Mouse (Mus musculus) neural tube, embryonic 14.5 days (tissue): ENCODE results near the gene Otx1. TPM values are rescaled to one million over a fixed set of nuclear protein-coding genes. Genes with fewer than 3 reads are reported as not detected.

Experiments used
- ATAC-seq: fragments of 200-750 bp; cut with Nextera tagmentation; 2 replicates; pipeline ENCODE4 v1.8.0; 2017; ENCODE audit warnings: low read depth, mild to moderate bottlenecking, moderate TSS enrichment, moderate library complexity
- H3K27ac ChIP-seq: fragments of 300-500 bp; sonication (generic); 2 replicates; pipeline ENCODE4 v1.5.1; 2014; ENCODE audit warnings: low read depth, mild to moderate bottlenecking, control low read depth, low read length, moderate library complexity, mixed read lengths
- H3K27me3 ChIP-seq: fragments of 300-500 bp; sonication (generic); 2 replicates; pipeline ENCODE4 v1.6.1; 2014; ENCODE audit warnings: low read length; ENCODE audit not compliant: control insufficient read depth, insufficient read depth
- H3K36me3 ChIP-seq: fragments of 300-500 bp; sonication (generic); 2 replicates; pipeline ENCODE4 v1.6.1; 2014; ENCODE audit warnings: low read length, mixed read lengths; ENCODE audit not compliant: control insufficient read depth, insufficient read depth
- H3K4me1 ChIP-seq: fragments of 300-500 bp; sonication (generic); 2 replicates; pipeline ENCODE4 v1.6.1; 2014; ENCODE audit warnings: low read length; ENCODE audit not compliant: control insufficient read depth, insufficient read depth
- H3K4me2 ChIP-seq: fragments of 300-500 bp; sonication (generic); 2 replicates; pipeline ENCODE4 v1.6.1; 2014; ENCODE audit warnings: mild to moderate bottlenecking, low read depth, low read length, control low read depth
- H3K4me3 ChIP-seq: fragments of 300-500 bp; sonication (generic); 2 replicates; pipeline ENCODE4 v1.5.1; 2014; ENCODE audit warnings: low read depth, low read length, control low read depth, mixed read lengths
- H3K9ac ChIP-seq: fragments of 300-500 bp; sonication (generic); replicated peaks from 2 replicates; pipeline ENCODE4 v1.6.1; 2014; ENCODE audit warnings: low read depth, mild to moderate bottlenecking, control low read depth, low read length, mixed read lengths
- H3K9me3 ChIP-seq: fragments of 300-500 bp; sonication (generic); 2 replicates; pipeline ENCODE4 v1.6.1; 2016; ENCODE audit warnings: low read length; ENCODE audit not compliant: control insufficient read depth
- WGBS: fragments of 180-500 bp; shearing (Covaris S2); extraction: QIAGEN DNeasy Blood & Tissue Kit; methylation state at CpG from one replicate; pipeline ENCODE4 v1.1.7; 2014; 5-methylcytosine and 5-hydroxymethylcytosine counted together
- polyA plus RNA-seq: library from polyadenylated mRNA; unstranded; fragments of >200 nt; fragmentation: Nextera tagmentation; extraction: Ambion mirVana; gene quantifications from 2 replicates; pipeline ENCODE4 v1.2.1, GENCODE M21; 2014

Gene Otx1
- polyA plus RNA-seq, 1 experiment from 2014 or later, result 0.09 TPM

- Histone ChIP-seq H3K9ac (no peak overlapping the region), H3K27me3 (no peaks in the 10 kb centered on the region), H3K4me1 (no peaks in the 10 kb centered on the region), H3K4me3 (no peak overlapping the region), H3K9me3 (no peaks in the 10 kb centered on the region), H3K4me2 (no peak overlapping the region), H3K27ac (no peak overlapping the region), H3K36me3 (no peaks in the 10 kb centered on the region)
- no peak for ATAC-seq
- WGBS, result 77% methylated on average over 3 of the region's 3 CpGs
Observed at GRCm38 (mm10) chr11:21973597-21973996, 29.1 kb downstream of the Otx1 start.

GRCm38 (mm10) chr11:21968922-21969321 is 33.8 kb downstream of the Otx1 start:
- Histone ChIP-seq H3K36me3 (no peaks in the 10 kb centered on the region), H3K9ac (no peak overlapping the region), H3K4me1 (no peaks in the 10 kb centered on the region), H3K4me2 (no peak overlapping the region), H3K27ac (no peak overlapping the region), H3K27me3 (no peaks in the 10 kb centered on the region), H3K9me3 (no peaks in the 10 kb centered on the region), H3K4me3 (no peak overlapping the region)
- ATAC-seq, result no peak
- 95% methylated on average over 3 of the region's 3 CpGs for WGBS

- Histone ChIP-seq H3K9me3 (no peaks in the 10 kb centered on the region), H3K36me3 (no peaks in the 10 kb centered on the region), H3K27ac (no peak overlapping the region), H3K9ac (no peak overlapping the region), H3K4me3 (no peak overlapping the region), H3K4me2 (no peak overlapping the region), H3K27me3 (no peaks in the 10 kb centered on the region), H3K4me1 (no peaks in the 10 kb centered on the region)
- WGBS, result 91% methylated on average over 7 of the region's 7 CpGs
- ATAC-seq, result no peak
Observed at GRCm38 (mm10) chr11:21955167-21955566, 47.5 kb downstream of the Otx1 start.

DNA sequence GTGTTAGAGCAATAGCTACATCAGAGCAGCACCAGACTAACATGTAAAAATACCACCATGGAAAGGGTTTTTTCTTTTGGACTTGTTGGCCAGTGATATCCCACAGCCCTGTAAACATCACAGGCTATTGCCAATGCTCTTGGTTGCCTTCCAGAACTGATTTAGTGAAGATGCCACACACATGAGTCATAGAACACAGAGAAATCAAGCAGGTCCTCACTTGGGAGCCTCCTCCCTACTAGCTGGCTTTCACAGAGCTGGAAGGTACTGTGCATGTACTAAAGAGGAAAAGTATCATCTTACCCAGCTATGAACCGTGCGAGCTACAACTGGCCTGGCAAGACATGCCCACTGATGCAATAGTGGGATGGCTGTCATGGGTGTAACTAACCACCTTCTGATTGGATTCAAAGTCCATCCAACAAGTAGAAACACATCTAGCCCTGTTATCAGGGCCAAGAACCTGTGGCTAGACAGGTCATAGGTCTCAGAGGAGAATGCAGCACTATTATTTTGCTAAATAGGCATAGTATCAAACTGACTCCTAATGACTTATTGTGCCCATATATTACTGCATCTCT is 51.0 kb downstream of the Otx1 start:
- Histone ChIP-seq H3K4me2 (no peak overlapping the region), H3K27me3 (no peaks in the 10 kb centered on the region), H3K36me3 (no peaks in the 10 kb centered on the region), H3K9ac (no peak overlapping the region), H3K4me3 (no peak overlapping the region), H3K4me1 (no peaks in the 10 kb centered on the region), H3K27ac (no peak overlapping the region), H3K9me3 (no peaks in the 10 kb centered on the region)
- 96% methylated on average over 2 of the region's 2 CpGs for WGBS
- ATAC-seq, result no peak

GRCm38 (mm10) chr11:21950094-21950493 is 52.6 kb downstream of the Otx1 start:
- H3K9ac ChIP-seq, result no peak overlapping the region
- H3K4me2 ChIP-seq, result no peak overlapping the region
- H3K27ac ChIP-seq, result no peak overlapping the region
- no peaks in the 10 kb centered on the region for H3K36me3 ChIP-seq
- no peaks in the 10 kb centered on the region for H3K27me3 ChIP-seq
- H3K4me3 ChIP-seq, result no peak overlapping the region
- no peak for ATAC-seq
- H3K4me1 ChIP-seq, result no peaks in the 10 kb centered on the region
- no peaks in the 10 kb centered on the region for H3K9me3 ChIP-seq
